Mouse (Mus musculus): ENCODE results near the gene Ptcd2.

DNA sequence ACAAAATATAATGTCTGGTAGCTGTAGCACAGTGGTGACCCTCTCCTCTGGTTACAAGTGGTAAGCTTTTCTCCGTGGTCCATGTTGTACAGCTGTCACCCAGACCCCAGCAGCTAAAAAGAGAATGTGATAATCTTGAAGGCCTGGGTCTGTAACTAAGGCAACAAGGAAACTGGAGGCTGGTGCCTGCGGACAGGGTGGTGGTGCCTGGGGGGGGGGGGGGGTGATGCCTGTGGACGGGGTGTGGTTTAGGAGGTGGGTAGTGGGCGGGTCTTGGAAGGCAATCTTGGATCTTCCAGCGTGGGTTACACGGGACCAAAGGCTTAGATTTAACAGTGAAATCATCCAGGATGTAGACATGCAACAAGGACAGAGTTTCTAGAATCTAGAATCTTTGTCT, 37.9 kb upstream of the Ptcd2 start:
- no peak for TF ChIP-seq GATA1 (IDR thresholded peaks at IDR 0.05; ENCODE audit: borderline replicate concordance, low read length)
- TF ChIP-seq FLI1 (IDR thresholded peaks at IDR 0.05; ENCODE audit: low read length): no peak
